Mouse (Mus musculus): ENCODE data around the gene Ndufaf7. TPM values are rescaled to one million over a fixed set of nuclear protein-coding genes. Genes with fewer than 3 reads are reported as not detected.

Gene Ndufaf7
- polyA plus RNA-seq (2014; fragmentation: Illumina TruSeq; extraction: RNeasy Lipid Tissue Mini Kit (QIAGEN cat#74804); ENCODE audit: low read depth, low replicate concordance) = 25.4 TPM

DNA sequence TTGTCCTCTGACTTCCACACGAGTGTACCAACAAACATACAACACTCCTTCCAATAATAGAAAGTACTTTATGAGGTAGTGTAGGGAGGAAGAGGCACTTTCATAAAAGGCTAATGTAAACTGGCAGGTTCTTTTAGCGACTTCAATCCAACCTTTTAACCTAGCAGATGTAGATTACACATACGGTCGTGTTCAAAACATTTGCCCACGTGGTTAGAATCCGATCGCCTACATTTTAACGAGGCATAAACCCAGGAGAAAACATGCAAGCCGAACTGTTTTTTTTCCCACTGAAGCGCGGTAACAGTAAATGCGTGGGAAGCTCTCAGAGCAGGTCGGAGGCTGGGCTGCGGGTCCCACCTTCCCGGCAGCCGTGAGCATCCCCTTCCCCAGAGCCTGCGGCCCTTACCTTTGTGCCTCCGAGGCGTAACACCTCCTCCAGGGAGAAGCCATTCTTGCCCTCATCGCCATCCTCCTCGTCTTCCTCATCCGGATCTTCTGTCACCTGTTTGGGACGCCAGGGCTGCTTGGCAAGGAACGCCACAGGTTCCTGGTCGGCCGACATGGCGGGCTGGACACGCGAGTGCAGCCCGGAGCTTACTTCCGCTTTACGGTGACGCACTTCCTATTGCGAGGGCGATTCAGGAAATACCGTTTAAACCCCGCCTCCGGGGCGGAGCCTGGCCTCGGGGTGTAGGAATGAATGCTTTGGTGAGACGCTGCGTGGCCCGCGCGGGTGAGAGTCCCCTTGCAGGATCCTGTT lies at the start of gene Ndufaf7, which contains the start of gene Cebpz:
Ndufaf7 (plus strand) TSS at position 671 of the 763 bp plus-strand sequence.
Cebpz (minus strand) TSS at position 601 of the 763 bp plus-strand sequence.

DNA sequence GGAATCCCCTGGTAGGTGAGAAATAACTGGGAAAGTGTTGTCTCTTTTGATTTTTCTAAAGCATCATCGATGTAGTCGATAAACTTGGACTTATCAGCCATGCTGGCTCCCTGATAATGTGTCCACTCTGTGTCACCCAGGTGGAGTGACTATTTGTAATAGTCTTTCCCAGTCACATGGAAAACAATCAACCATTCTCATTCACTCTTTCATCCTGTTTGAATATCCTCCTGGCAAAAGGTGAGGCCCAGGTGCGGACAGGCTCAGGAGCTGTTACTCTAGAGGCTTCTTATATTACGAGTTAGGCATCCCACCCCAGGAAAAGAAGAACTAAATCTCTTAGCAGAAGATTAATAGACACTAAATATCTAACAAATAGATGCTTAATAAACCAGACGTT lies 30.0 kb upstream of the Ndufaf7 start, which contains the start of gene Sult6b1:
Sult6b1 (minus strand) TSS at position 101 of the 400 bp plus-strand sequence.

DNA sequence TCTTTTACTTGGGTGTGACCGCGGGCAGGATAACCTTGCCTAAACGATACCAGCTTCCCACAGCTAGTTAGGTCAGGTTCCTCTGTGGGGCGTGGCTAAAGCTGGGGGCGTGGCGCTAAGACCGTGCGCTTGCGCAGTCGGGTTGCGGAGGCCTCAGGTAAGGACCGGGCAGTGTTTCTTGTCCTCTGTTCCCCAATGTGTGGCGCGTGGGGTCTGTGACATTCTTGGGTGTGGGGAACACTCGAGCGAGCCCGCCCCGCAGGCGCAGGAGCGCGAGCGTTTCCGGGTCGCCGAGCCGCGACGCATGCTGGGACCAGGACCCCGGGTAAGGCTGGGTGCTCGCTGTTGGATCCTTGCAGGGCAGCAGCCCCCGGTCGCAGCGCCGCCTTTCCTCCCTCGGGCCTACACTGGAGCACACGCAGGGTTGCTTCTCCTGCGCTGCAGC lies 20.5 kb upstream of the Ndufaf7 start, which contains the start of gene Cebpzos:
Cebpzos (plus strand) TSS at position 132 of the 445 bp plus-strand sequence.

Other genes with a start within 250 kb of the Ndufaf7 start
- gene Strn, start 199.9 kb upstream of the Ndufaf7 start, polyA plus RNA-seq (2014; fragmentation: Illumina TruSeq; extraction: RNeasy Lipid Tissue Mini Kit (QIAGEN cat#74804); ENCODE audit: low read depth, low replicate concordance) = 10.0 TPM
- gene Heatr5b, start 101.8 kb upstream of the Ndufaf7 start, polyA plus RNA-seq (2014; fragmentation: Illumina TruSeq; extraction: RNeasy Lipid Tissue Mini Kit (QIAGEN cat#74804); ENCODE audit: low read depth, low replicate concordance) = 6.5 TPM
- gene Gpatch11, start 101.6 kb upstream of the Ndufaf7 start, polyA plus RNA-seq (2014; fragmentation: Illumina TruSeq; extraction: RNeasy Lipid Tissue Mini Kit (QIAGEN cat#74804); ENCODE audit: low read depth, low replicate concordance) = 16.3 TPM
- gene Eif2ak2, start 54.6 kb upstream of the Ndufaf7 start, polyA plus RNA-seq (2014; fragmentation: Illumina TruSeq; extraction: RNeasy Lipid Tissue Mini Kit (QIAGEN cat#74804); ENCODE audit: low read depth, low replicate concordance) = 20.4 TPM
- not detected for gene Sult6b1, start 30.1 kb upstream of the Ndufaf7 start, polyA plus RNA-seq (2014; fragmentation: Illumina TruSeq; extraction: RNeasy Lipid Tissue Mini Kit (QIAGEN cat#74804); ENCODE audit: low read depth, low replicate concordance)
- 45.1 TPM for gene Cebpzos, start 20.6 kb upstream of the Ndufaf7 start, polyA plus RNA-seq (2014; fragmentation: Illumina TruSeq; extraction: RNeasy Lipid Tissue Mini Kit (QIAGEN cat#74804); ENCODE audit: low read depth, low replicate concordance)
- 33.6 TPM for gene Cebpz, start 70 bp upstream of the Ndufaf7 start, polyA plus RNA-seq (2014; fragmentation: Illumina TruSeq; extraction: RNeasy Lipid Tissue Mini Kit (QIAGEN cat#74804); ENCODE audit: low read depth, low replicate concordance)
- gene Prkd3, start 83.7 kb downstream of the Ndufaf7 start, polyA plus RNA-seq (2014; fragmentation: Illumina TruSeq; extraction: RNeasy Lipid Tissue Mini Kit (QIAGEN cat#74804); ENCODE audit: low read depth, low replicate concordance) = 268 TPM
- 46.5 TPM for gene Qpct, start 114.8 kb downstream of the Ndufaf7 start, polyA plus RNA-seq (2014; fragmentation: Illumina TruSeq; extraction: RNeasy Lipid Tissue Mini Kit (QIAGEN cat#74804); ENCODE audit: low read depth, low replicate concordance)